Mouse (Mus musculus) hindbrain, postnatal 0 days (tissue): ENCODE results near the gene Sys1. TPM values are rescaled to one million over a fixed set of nuclear protein-coding genes. Genes with fewer than 3 reads are reported as not detected.

Experiments used
- ATAC-seq: fragments of 200-750 bp; cut with Nextera tagmentation; 2 replicates; pipeline ENCODE4 v1.8.0; 2017; ENCODE audit warnings: mild to moderate bottlenecking, moderate TSS enrichment, moderate library complexity
- DNase-seq: peaks from one replicate; pipeline ENCODE4 v3.0.0-alpha.2; 2015; ENCODE audit warnings: low spot score
- H3K27ac ChIP-seq: fragments of 300-500 bp; sonication (generic); 2 replicates; pipeline ENCODE4 v1.5.1; 2014; ENCODE audit warnings: mild to moderate bottlenecking
- H3K27me3 ChIP-seq: fragments of 300-500 bp; sonication (generic); 2 replicates; pipeline ENCODE4 v1.6.1; 2014; ENCODE audit warnings: low read length, mixed read lengths; ENCODE audit not compliant: insufficient read depth
- H3K36me3 ChIP-seq: fragments of 300-500 bp; sonication (generic); 2 replicates; pipeline ENCODE4 v1.6.1; 2014; ENCODE audit warnings: low read length, mixed read lengths; ENCODE audit not compliant: insufficient read depth
- H3K4me1 ChIP-seq: fragments of 300-500 bp; sonication (generic); 2 replicates; pipeline ENCODE4 v1.6.1; 2014; ENCODE audit warnings: antibody characterized with exemption, low read length, mixed read lengths; ENCODE audit not compliant: insufficient read depth
- H3K4me2 ChIP-seq: fragments of 300-500 bp; sonication (generic); 2 replicates; pipeline ENCODE4 v1.6.1; 2014; ENCODE audit warnings: low read depth, mild to moderate bottlenecking, low read length, moderate library complexity, mixed read lengths
- H3K4me3 ChIP-seq: fragments of 300-500 bp; sonication (generic); 2 replicates; pipeline ENCODE4 v1.5.1; 2014; ENCODE audit warnings: low read length
- H3K9ac ChIP-seq: fragments of 300-500 bp; sonication (generic); replicated peaks from 2 replicates; pipeline ENCODE4 v1.6.1; 2014; ENCODE audit warnings: mild to moderate bottlenecking, low read length, moderate library complexity, mixed read lengths
- H3K9me3 ChIP-seq: fragments of 300-500 bp; sonication (generic); 2 replicates; pipeline ENCODE4 v1.6.1; 2016; ENCODE audit warnings: low read length, mixed read lengths
- CTCF ChIP-seq: IDR thresholded peaks from 2 replicates; pipeline ENCODE4 v1.5.1; 2016; ENCODE audit warnings: antibody characterized with exemption, control low read depth, low read depth
- WGBS: fragments of 180-500 bp; shearing (Covaris S2); extraction: QIAGEN DNeasy Blood & Tissue Kit; methylation state at CpG from one replicate; pipeline ENCODE4 v1.1.7; 2014; 5-methylcytosine and 5-hydroxymethylcytosine counted together
- polyA plus RNA-seq: library from polyadenylated mRNA; unstranded; fragments of >200 nt; fragmentation: Nextera tagmentation; extraction: Ambion mirVana; gene quantifications from 2 replicates; pipeline ENCODE4 v1.2.1, GENCODE M21; 2015
- total RNA-seq: library from RNA; depleted of rRNA; stranded (reverse); fragments of >200 nt; gene quantifications from 2 replicates; pipeline ENCODE4 v1.2.3, GENCODE M21; 2014

Sys1 gene
- total and polyA plus RNA-seq, 2 experiments from 2014 or later: 108 to 315 TPM

DNA sequence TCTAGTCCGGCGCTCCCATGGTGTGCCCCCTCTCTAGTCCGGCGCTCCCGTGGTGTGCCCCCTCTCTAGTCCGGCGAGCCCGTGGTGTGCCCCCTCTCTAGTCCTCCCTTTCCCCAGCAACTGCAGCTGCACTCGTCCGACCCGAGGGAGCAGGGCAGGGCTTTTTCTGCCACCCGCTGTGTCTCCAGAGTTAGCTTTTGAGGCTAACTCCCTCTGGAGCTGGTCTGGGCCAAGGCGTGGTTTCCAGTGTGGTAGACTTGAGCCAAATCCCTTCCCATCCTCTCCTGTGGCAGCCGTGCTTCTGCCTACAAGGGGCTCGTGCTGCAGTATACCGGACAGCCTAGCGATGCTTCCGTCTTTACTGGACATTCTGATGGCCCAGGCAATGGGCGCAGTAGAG, 51.0 kb downstream of the Sys1 start:
- Histone ChIP-seq H3K9me3 (0 out of 2 replicates have a peak, but pooled peaks cover 2% of the 10 kb centered on the region), H3K36me3 (peaks cover 32% of the 10 kb centered on the region), H3K4me2 (no peak overlapping the region), H3K27me3 (no peaks in the 10 kb centered on the region), H3K4me1 (no peaks in the 10 kb centered on the region), H3K27ac (no peak overlapping the region), H3K9ac (no peak overlapping the region), H3K4me3 (no peak overlapping the region)
- no peak for TF ChIP-seq CTCF
- WGBS: 88% methylated on average over 19 of the region's 19 CpGs
- DNase-seq: no peak
- ATAC-seq: no peak

DNA sequence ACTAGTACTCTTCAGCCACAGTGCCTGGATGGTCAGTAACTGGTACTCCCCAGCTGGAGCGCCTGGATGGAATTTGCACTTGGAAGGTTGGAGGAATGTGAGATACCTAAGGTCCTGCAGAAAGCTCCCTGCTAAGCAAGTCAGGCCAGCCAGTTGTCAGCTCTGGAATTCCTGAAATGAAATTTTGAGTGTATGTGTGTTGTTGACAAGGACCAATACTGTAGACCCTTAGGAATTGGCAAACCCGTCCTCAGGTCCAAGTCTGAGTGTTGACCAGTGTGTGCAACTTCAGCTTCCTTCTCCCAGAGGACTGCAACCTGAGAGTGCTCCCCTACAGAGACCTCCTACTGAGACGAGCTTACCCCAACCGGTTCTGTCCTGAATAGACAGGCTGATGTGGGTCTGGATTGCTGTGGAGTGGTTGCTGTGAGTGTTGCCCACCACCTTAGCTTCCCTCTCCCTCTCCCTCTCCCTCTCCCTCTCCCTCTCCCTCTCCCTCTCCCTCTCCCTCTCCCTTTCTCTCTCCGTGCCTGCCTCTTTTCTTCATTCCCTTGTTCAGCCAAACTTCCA, 53.9 kb downstream of the Sys1 start:
- 44% methylated on average over 4 of the region's 5 CpGs for WGBS
- no peak overlapping the region for H3K4me2 ChIP-seq
- TF ChIP-seq CTCF: no peak
- H3K27ac ChIP-seq: no peak overlapping the region
- DNase-seq (no peak), ATAC-seq (no peak)
- no peaks in the 10 kb centered on the region for H3K27me3 ChIP-seq
- peaks cover 9% of the 10 kb centered on the region; the same call in 1 of the 2 replicates for H3K36me3 ChIP-seq
- H3K4me3 ChIP-seq: no peak overlapping the region
- H3K4me1 ChIP-seq: no peaks in the 10 kb centered on the region
- no peaks in the 10 kb centered on the region for H3K9me3 ChIP-seq
- H3K9ac ChIP-seq: no peak overlapping the region

DNA sequence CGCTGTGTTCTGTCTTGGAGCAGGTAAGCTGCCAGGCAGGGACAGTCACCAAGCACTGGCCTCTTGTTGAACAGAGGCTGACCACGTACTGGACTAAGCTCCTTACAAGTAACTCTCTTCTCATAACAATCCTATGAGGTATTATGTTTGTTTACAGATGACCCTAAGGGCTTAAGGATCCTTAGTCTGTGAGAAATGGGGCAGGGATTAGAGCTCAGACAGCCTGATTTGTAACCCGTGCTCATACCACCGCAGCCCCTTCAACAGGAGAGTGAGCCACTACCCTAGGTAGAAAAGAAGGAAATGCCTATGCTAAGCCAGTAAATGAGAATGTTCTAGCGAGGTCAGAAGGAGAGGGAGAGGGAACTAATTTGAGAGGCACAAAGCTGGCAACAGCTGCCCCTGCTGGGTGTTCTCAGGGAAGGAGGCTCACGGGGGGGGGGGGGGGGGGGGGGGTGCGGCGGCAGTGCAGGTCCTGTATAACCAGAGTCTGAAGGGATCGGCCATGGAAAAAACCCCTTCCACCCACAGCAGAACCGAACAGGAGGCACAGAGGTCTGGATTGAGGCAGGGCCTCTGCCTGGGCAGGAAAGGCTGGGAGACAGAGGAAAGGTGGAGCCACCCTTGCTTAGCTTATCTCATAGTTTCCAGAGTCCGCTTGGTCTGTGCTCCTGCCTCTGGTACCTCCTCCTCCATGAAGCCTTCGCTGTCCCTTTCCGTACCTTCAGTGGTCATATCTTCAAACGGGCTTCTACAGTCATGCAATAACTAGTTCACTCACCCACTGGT, 55.6 kb downstream of the Sys1 start:
- no peak overlapping the region for H3K4me2 ChIP-seq
- no peak overlapping the region for H3K9ac ChIP-seq
- H3K4me3 ChIP-seq: no peak overlapping the region
- H3K27ac ChIP-seq: no peak overlapping the region
- H3K4me1 ChIP-seq: no peaks in the 10 kb centered on the region
- TF ChIP-seq CTCF: no peak
- ATAC-seq (no peak), DNase-seq (no peak)
- WGBS: 76% methylated on average over 11 of the region's 14 CpGs
- no peaks in the 10 kb centered on the region for H3K27me3 ChIP-seq
- H3K36me3 ChIP-seq: no peaks in the 10 kb centered on the region
- H3K9me3 ChIP-seq: no peaks in the 10 kb centered on the region

DNA sequence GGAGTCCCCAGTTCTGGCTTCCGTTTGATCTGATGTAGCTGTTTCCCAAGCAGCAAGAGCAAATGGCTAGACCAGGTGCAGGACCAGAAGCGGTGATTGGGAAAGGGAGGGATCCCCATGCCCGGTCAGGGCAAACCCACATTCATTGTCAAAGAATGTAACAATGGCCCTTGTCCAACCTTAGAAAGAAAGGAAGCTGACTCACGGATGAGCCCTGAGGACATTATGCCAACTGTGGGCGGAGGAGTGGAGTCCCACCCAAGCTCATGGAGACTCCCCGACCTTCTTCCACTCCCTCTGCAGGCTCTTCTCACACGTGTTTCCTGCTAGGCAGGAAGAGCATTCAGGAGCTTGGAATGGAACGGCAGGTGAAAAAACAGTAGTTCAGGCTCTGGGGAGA, 56.6 kb downstream of the Sys1 start:
- 73% methylated on average over 8 of the region's 8 CpGs for WGBS
- TF ChIP-seq CTCF: no peak

DNA sequence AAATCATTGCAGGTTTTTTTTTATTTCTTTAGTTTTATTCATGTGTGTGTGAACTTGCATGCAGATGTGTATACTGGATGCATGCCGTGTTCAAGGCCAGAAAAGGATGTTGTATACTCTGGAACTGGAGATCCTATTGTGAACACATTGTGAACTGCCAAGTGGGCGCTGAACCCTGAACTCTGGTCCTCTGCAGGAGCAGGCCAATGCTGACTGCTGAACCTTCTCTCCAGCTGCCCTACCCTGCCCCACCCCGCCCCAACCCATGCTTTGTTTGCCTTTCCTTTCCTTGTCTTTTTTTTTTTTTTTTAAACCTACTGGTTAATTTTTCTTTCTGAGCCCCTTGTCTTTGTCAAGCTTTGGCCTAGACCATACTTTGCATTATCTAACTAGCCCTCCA, 58.2 kb downstream of the Sys1 start:
- no peak overlapping the region for H3K27ac ChIP-seq
- H3K4me1 ChIP-seq: no peaks in the 10 kb centered on the region
- no peaks in the 10 kb centered on the region for H3K27me3 ChIP-seq
- H3K9me3 ChIP-seq: no peaks in the 10 kb centered on the region
- WGBS: 72% methylated on average over 3 of the region's 3 CpGs
- TF ChIP-seq CTCF: no peak
- ATAC-seq (no peak), DNase-seq (no peak)
- H3K9ac ChIP-seq: no peak overlapping the region
- H3K4me2 ChIP-seq: no peak overlapping the region
- H3K4me3 ChIP-seq: no peak overlapping the region
- H3K36me3 ChIP-seq: no peaks in the 10 kb centered on the region

More for the DNA sequence above, 56.6 kb downstream of the Sys1 start:
- Histone ChIP-seq H3K36me3 (no peaks in the 10 kb centered on the region), H3K9me3 (no peaks in the 10 kb centered on the region), H3K4me3 (no peak overlapping the region), H3K27me3 (no peaks in the 10 kb centered on the region), H3K27ac (no peak overlapping the region), H3K4me1 (no peaks in the 10 kb centered on the region), H3K4me2 (no peak overlapping the region), H3K9ac (no peak overlapping the region)
- DNase-seq (no peak), ATAC-seq (no peak)

DNA sequence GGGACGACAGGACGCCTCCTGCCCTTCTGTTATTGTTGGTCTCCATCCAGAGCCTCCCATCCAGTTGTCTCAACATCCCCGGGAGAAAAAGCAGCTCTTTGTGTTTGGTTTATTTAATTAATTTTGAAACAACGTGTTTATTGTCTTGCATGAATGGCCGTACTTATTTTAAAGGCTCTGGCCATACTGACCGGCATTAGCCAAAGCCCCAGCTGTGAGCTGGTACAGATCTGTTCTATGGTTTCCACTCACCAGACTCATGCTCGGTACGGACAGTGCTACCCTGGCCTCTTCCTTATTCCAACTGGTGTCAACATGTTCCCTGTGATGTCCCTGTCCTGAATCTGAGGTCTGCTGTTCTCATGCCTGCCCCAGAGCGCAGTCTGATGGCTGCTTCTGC, 59.1 kb downstream of the Sys1 start:
- Histone ChIP-seq H3K27ac (no peak overlapping the region), H3K27me3 (0 out of 2 replicates have a peak, but pooled peaks cover 2% of the 10 kb centered on the region), H3K4me3 (no peak overlapping the region), H3K36me3 (no peaks in the 10 kb centered on the region), H3K9ac (no peak overlapping the region), H3K4me1 (no peaks in the 10 kb centered on the region), H3K9me3 (no peaks in the 10 kb centered on the region), H3K4me2 (no peak overlapping the region)
- 69% methylated on average over 9 of the region's 9 CpGs for WGBS
- DNase-seq (no peak), ATAC-seq (no peak)
- TF ChIP-seq CTCF: no peak

DNA sequence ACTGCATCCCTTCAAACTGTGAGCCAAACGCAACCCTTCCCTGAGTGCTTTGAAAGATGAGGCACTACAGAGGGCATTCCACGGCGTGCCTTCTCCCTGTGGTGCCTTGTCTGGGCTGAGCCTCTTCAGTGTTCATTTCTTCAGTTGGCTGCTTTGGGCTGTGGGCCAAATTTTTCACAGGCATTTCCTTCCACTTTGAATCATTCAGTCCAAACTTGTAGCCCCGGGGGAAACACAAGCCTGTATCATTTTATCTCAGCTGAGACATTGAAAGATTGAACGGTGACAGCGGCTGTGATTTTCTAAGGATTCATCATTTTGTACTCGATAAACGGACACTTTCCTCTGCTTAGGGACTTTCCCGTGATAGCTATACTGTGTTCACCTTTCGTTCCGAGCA, 59.8 kb downstream of the Sys1 start:
- Histone ChIP-seq H3K9me3 (no peaks in the 10 kb centered on the region), H3K4me3 (no peak overlapping the region), H3K36me3 (no peaks in the 10 kb centered on the region), H3K27ac (no peak overlapping the region), H3K9ac (no peak overlapping the region), H3K4me1 (no peaks in the 10 kb centered on the region), H3K27me3 (0 out of 2 replicates have a peak, but pooled peaks cover 3% of the 10 kb centered on the region), H3K4me2 (no peak overlapping the region)
- no peak for TF ChIP-seq CTCF
- DNase-seq: no peak
- no peak for ATAC-seq
- 80% methylated on average over 11 of the region's 11 CpGs for WGBS
